Mouse (Mus musculus): ENCODE results near the gene Comtd1.

Comtd1 gene

DNA sequence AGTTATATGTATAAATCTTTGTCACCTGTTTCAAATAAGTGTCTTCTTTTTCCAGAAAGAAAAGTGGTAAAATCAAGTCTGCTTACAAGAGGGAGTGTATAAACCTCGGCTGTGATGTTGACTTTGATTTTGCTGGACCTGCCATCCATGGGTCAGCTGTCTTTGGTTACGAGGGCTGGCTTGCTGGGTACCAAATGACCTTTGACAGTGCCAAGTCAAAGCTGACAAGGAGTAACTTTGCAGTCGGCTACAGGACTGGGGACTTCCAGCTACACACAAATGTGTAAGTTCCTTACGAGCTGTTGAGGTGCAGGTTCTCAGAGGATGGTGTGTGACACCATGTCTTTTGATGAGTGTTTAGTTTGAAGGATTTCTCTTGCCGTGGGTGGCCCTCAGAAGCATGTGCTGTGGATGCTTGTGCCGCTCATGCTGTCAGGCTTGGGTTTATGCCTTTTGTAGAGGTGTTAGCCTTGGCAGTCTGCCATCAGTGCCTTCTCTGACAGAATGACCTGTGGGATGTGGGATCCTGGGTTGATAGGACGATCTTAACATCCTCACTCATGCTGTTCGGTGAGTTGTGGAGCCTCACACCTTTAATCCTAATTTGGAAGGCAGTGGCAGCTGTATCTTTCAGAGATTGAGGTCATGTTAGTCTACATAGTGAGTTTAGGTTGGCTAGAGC lies 10.3 kb downstream of the Comtd1 start:
- in situ Hi-C loops (cut with MboI, MseI): loop anchor here (10.0 kb wide), 1 partner anchor 874 kb away; no protein-coding TSS in a partner anchor

- in situ Hi-C loops (cut with MboI, MseI): loop anchor here (10.0 kb wide), 1 partner anchor 867 kb away; no protein-coding TSS in a partner anchor
These were observed 16.9 kb downstream of the Comtd1 start for GRCm38 (mm10) chr14:21831830-21832403.

DNA sequence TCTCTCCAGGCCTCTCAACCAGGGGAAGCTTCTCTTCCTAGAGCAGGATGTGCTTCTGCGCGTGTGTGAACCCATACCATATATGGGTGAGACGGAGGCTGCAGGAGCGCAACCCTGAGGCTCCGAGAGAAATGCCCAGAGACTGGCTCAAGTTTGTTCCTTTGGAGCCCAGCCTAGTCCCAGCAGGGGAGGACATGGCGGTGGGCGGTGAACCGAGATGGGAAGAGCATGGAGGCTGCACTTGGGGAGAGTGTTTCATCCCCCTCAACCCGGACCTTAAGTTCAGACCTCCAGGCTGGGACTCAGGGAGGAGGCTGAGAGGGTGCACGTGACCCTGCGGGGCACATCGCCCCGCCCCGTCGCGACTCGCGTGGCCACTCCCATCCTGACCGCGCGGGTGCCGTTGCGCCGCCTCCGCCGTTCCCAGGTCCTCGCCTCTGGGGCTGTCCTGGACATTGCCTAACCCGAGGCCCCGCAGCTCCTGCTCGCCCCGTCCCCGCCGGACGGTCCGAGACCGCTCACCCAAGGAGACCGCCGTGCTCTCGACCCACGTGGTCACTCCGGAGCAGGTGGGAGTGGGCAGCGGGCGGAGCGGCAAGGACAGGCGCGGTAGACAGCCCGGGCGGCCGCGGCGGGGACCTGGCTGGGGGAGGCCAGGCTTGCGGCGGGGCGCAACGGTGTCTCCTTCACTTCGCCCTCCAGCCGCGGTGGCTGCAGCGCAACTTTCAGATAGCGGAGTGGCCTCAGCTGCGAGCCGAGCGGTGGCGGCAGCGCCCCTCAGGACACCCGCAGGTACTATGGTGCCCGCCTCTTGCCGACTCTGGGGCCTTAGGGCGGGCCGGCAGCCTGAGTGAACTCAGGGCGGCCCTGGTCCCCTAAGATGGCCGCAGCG lies 17.7 kb downstream of the Comtd1 start:
- in situ Hi-C loops (cut with MboI, MseI): loop anchor here (10.0 kb wide), 1 partner anchor 866 kb away; no protein-coding TSS in a partner anchor

DNA sequence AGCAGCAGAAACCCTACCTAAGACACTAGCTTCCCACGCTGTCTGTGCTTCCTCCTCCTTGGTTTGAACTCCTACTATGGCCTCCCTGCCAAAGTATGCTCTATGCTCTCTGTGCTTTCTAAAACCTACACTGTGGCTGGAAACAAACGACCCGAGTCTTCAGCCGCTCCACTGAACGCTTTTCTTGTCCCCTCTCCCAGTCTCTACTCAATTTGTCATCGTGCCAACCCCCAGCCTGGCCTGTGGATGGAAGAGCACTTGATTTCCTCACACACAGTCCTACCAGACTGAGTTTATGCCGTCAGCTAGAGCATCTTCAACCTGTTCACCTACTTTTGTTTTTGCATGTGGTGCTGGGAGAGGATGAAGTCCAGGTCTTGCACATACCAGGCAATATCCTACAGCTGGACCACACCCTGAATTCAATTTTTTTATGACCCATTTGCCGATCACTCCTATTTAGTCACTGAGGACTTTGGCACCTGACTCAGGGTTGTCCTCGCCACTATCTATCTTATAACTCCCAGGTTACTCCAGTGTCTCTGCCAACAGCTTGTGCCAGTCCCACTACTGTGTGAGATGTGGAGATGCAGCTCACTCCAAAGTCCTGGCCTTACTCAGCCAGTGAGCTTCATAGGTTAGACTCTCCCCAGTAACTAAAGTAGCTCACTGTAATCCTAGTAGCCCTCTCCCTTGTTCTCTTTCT lies 22.8 kb downstream of the Comtd1 start:
- in situ Hi-C loops (cut with MboI, MseI): no loop called here

DNA sequence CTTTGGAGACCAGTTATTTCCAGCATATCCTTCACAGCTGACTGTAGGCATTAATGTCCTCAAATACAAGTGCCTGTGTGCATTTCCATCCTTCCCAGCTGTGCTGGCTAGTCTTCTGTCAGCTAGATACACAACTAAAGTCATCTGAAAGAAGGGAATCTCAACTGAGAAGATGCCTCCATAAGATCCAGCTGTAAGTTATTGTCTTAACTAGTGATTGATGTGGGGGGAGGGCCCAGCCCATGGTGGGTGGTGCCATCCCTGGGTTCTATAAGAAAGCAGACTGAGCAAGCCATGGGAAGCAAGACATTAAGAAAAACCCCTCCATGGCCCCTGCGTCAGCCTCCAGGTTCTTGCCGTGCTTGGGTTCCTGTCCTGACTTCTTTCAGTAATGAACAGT lies 23.8 kb downstream of the Comtd1 start, which contains the start of gene Vdac2:
Gene Vdac2 (plus strand): TSS at position 301 of the 400 bp plus-strand sequence.
- in situ Hi-C loops (cut with MboI, MseI): no loop called here

- in situ Hi-C loops (cut with MboI, MseI): no loop called here
These were observed 24.9 kb downstream of the Comtd1 start for GRCm38 (mm10) chr14:21823897-21824296.

GRCm38 (mm10) chr14:21822795-21823374 lies 25.9 kb downstream of the Comtd1 start:
- in situ Hi-C loops (cut with MboI, MseI): no loop called here

- in situ Hi-C loops (cut with MboI, MseI): no loop called here
These were observed 26.5 kb downstream of the Comtd1 start for GRCm38 (mm10) chr14:21822307-21822706.

DNA sequence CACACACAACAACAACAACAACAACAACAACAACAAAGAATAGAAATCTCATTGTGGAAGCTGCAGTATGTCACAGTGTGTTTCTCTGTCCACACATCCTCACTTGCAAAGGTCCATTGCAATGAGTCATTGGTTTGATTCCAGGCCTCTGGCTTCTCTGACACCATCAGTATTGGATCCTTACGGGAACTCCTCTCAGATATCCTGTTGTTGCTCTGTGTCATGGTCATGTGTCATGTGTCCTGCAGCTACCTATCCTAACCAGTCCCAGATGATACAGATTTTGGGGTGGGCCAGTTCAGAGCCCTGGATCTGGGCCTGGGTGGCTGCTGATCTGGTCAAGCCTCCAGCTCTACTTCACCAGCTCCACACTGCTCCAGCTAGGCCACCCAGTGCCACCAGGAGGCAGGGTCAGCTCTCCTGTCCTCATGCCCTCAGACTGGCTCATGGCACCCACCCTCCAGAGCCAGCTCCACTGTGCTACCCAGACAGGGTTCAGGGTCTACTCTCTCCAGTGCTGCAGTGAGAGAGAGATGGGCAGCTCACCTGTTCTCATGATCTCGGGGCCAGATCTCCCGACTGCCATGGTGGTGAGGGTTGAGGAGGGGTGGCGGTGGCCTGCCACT lies 27.8 kb downstream of the Comtd1 start:
- in situ Hi-C loops (cut with MboI, MseI): no loop called here

GRCm38 (mm10) chr14:21817453-21817852 lies 31.3 kb downstream of the Comtd1 start:
- in situ Hi-C loops (cut with MboI, MseI): loop anchor here (5.0 kb wide), 1 partner anchor 50 kb away; no protein-coding TSS in a partner anchor

- in situ Hi-C loops (cut with MboI, MseI): loop anchor here (5.0 kb wide), 1 partner anchor 49 kb away; no protein-coding TSS in a partner anchor
These were observed 32.5 kb downstream of the Comtd1 start for GRCm38 (mm10) chr14:21816255-21816654.

GRCm38 (mm10) chr14:21814606-21815005 lies 34.2 kb downstream of the Comtd1 start:
- in situ Hi-C loops (cut with MboI, MseI): loop anchor here (5.0 kb wide), 2 partner anchors 38 to 47 kb away; no protein-coding TSS in a partner anchor

DNA sequence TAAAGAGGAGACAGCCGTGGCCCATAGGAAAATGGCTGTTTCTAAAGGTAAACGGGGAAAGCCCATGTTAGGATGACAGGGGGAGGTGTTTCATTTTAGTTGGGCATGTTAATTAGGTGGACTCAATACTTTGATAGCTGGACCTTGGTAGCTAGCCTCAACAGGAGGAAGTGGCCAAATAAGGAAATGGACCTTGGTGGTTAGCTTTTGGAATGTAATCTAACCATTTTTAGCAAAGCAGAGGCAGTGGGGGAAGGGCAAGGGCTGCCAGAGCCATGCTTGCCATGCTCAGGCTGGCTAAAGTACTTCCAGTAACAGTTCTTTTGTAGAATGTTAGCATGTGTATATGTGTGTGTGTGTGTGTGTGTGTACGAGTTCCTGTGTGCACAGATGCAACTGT lies 34.9 kb downstream of the Comtd1 start:
- in situ Hi-C loops (cut with MboI, MseI): loop anchor here (5.0 kb wide), 1 partner anchor 38 kb away; no protein-coding TSS in a partner anchor

GRCm38 (mm10) chr14:21813216-21813615 lies 35.6 kb downstream of the Comtd1 start:
- in situ Hi-C loops (cut with MboI, MseI): loop anchor here (5.0 kb wide), 1 partner anchor 39 kb away; no protein-coding TSS in a partner anchor

- in situ Hi-C loops (cut with MboI, MseI): loop anchor here (5.0 kb wide), 1 partner anchor 40 kb away; no protein-coding TSS in a partner anchor
These were observed 36.1 kb downstream of the Comtd1 start for GRCm38 (mm10) chr14:21812590-21813162.

DNA sequence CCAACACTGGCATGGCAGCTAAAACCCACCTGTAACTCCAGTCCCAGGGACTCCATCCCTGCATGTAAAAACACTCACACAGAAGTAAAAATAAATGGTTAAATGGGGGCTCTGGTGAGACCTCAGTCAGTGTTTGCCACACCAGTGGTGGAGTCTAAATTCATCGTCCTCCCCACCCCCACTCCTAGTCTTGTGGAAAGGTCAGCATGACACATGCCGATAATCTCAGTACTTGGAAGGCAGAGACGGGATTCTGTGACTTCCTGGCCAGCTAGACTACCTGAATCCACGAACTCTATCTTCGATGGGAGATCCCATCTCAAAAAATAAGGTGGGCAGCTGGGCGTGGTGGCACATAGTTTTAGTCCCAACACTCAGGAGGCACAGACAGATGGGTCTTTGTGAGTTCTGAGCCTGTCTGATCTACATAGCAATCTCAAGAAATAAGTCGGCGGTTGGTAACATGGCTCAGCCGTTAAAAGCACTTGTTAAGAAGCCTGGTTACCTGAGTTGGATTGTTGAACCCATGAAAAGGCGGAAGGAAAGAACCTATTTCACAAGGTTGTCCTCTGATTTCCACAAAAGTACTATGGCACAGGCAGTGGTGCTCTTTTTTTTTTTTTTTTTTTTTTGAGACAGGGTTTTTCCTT lies 36.9 kb downstream of the Comtd1 start:
- in situ Hi-C loops (cut with MboI, MseI): loop anchor here (5.0 kb wide), 1 partner anchor 40 kb away; no protein-coding TSS in a partner anchor

DNA sequence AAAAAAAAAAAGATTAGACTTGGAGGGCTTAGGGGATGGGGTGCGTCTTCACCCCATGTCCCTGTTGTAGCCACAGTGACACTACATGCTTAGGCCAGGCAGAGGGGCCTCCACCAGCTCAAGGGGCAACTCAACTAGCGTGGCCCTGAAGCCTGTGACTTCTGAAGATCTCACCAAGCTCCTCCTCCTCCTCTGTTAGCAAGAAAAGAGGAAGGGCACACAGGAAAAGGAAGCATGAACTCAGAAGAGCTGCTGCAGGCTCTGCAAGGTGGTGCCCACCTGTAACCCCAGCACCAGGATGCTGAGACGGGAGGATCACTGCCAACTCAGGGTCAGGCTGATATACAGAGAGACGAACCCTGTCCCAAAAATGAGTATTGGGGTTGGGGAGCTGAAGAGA lies 37.5 kb downstream of the Comtd1 start:
- in situ Hi-C loops (cut with MboI, MseI): loop anchor here (5.0 kb wide), 1 partner anchor 41 kb away; no protein-coding TSS in a partner anchor

- in situ Hi-C loops (cut with MboI, MseI): no loop called here
These were observed 39.4 kb downstream of the Comtd1 start for GRCm38 (mm10) chr14:21809418-21809817.
